Mouse (Mus musculus): ENCODE results near the gene Rims4.

Gene Rims4

DNA sequence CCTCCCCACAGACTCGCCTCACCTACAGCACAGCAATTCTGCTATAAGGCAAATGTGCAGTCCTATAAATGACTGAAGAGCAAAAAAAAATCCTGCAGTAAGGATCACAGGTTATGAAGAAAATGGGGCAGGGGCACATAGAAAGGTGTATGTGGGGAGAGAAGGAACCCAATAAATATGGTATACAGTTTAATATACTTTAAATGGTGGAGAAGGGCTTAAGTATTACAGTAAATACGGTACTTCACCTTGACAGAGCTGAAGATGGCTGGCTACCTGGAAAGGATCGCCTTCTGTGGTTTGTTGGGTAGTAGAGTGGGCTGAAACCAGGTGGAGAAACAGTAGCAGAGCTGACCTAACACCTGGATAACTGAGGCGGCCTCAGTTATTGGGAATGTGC lies 47.2 kb downstream of the Rims4 start:
- no peak for DNase-seq (ENCODE audit: extremely low spot score)

DNA sequence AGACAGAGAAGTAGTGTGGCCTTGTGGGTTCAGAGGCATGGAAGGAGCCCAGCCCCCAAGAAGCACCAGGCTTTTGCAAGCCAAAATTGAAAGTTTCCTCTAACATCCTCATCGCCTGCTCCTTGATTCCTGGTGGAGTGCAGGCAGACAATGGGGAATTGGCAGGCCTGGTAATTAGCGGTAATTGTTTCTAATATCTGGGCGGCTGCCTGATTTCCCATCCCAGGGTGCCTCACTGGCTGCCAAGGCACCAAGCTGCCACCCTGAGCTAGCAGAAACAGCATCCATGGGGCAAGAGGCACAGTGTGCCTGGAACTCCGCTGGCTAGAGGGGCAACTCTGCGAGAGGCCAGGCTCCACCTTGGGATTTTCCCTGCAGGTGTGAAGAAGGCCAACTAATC lies 48.7 kb downstream of the Rims4 start:
- DNase-seq (ENCODE audit: extremely low spot score), result no peak

DNA sequence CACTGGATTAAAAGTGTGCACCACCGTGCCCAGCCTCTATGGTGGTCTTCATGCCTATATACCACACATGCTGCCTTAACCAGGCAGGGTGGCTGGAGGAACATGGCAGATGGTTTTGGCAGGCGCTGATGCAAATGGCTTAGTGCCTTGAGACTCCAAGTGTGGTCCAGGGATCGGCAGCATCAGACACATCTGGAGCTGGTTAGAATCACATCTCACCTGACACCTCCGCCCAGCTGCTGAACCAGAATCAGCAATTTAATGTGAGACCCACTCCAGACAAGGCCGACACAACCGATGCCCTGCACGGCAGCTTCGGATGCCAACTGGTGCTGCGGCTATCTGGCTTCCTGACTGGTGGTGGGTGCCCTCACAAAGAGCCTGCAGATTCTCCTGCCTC lies 52.4 kb downstream of the Rims4 start:
- no peak for DNase-seq (ENCODE audit: extremely low spot score)

DNA sequence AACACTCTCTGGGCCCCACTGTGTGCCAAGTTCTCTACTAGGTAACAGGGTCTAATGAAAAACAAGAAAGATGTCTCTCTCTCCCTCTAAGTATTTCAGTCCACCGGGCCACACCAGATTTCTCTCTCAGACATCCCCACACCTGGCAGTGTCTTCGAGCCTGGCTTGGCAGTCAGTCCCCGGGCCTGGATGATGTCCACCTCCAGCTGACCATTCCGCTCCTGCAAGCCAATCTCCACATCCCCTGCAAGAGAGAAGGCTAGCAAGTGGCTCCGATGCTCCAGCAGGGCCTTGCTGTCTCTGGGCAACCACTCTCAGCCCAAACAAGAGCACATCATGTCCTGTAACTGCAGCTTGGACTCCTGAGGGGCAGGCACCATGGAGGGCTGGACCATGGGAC lies 53.2 kb downstream of the Rims4 start:
- DNase-seq (ENCODE audit: extremely low spot score), result no peak

DNA sequence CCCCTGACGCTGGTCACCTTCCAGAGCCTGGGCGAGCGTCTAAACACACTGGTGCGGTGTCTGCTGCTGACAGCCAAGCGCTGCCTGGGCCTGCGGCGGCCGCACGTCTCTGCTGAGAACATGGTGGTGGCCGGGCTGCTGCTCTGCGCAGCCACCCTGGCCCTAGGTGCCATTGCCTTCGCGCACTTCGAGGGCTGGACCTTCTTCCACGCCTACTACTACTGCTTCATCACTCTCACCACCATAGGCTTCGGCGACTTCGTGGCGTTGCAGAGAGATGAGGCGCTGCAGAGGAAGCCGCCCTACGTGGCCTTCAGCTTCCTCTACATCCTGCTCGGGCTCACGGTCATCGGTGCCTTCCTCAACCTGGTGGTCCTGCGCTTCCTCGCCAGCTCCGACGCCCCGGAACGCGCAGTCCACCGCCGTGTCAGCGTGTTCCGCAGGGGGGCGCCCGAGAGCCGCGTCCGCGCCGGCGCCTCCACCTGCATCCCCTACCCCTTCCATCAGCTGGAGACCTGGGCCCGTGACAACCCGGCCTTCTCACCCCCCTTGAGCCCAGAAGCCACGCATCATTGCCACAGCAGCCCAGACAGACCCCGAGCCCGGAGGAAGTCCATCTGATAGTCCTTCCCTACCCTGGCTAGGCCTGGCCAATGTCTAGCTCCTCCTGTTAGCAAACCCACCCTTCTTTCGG lies 60.1 kb downstream of the Rims4 start:
- peak; percentile 70 for DNase-seq (ENCODE audit: extremely low spot score)

DNA sequence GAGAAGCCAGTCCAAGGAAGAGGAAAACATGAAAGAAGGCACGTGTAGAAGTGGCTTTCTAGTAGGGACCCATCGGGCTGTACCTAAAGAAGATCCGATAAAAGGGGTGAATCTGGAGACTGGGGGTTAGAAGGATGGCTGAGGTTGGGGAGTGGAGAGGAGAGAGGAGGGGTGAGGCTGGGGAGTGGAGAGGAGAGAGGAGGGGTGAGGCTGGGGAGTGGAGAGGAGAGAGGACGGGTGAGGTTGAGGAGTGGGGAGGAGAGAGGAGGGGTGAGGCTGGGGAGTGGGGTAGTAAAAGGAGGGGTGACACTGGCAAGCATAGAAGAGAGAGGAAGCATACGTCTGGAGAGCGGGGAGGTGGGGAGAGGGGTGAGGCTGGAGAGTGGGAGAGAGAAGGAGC lies 61.2 kb downstream of the Rims4 start:
- no peak for DNase-seq (ENCODE audit: extremely low spot score)

DNA sequence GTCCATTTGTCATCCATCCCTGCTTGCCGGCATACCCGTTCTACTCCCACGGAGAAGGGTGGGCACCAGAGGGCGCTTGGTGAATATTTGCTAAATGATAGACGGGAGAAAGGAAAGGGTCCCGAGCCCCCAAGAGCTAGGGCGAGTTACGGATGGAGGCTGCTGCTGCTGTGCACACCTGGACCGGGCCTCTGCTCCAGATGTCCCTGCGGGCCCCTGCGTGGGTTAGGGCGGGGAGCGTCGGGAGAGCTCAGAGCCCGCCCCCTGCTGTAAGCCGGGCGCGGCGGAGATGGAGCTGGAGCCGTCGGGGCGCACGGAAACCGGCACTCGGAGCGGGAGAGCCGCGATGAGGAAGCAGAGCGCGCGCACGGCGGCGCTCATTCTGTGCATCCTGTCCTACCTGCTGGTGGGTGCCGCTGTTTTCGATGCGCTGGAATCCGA lies 65.0 kb downstream of the Rims4 start, which contains the start of gene Kcnk15:
Gene Kcnk15 (plus strand): TSS at position 191 of the 441 bp plus-strand sequence.
- DNase-seq (ENCODE audit: extremely low spot score), result peak; percentile 24

DNA sequence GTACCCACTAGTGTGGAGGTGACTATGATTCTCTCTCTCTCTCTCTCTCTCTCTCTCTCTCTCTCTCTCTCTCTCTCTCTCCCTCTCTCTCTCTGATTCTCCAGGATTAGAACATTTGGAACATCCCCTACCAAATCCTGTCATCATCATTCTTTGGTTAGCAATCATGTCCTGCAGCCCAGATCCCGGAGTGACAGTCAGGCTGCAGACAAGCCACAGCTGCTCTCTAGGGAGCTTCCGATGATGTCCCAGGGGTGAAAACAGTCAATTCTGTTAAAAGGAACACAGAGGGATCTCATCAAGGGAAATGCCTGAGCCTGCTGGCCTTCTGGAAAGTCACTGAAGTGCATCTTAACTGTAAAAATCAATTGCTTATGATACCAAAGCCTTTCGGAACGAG lies 76.4 kb downstream of the Rims4 start:
- no peak for DNase-seq (ENCODE audit: extremely low spot score)

DNA sequence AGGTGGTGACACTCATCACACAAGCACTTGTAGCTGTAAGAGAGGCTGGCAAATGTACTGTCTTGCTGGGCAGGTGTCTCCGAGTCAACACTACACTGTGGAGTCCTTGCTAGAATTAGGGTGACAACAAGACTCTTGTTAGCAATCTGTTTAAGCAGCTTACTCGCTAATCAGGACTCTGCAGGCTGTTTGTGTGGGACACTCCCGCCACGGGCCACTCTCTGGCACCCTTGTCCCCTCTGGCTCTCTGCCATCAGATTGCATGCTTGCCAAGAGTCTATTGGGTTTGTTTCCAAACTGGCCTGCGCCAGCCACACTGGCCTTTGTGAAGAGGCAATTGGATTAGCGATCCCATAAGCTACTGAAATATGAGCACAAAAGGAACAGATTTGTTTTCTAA lies 79.0 kb downstream of the Rims4 start:
- no peak for DNase-seq (ENCODE audit: extremely low spot score)

DNA sequence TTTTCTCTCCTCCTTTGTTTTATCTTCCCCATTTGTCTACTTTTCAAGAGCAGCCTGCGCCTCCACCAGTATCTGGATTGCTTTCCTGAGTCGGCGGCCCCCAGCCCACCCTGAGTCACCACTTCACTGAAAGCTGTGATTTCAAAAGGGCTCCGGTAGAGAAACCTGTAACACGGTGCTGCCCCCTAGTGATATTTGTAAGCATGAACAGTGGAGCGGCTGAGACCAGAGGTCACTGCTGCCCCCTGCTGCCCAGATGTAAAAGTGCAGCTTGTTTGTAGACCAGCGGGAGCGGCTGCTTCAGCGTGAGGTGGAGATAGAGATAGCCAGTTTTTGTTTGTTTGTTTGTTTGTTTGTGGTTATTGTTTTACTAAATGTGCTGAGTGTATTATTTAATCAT lies 80.4 kb downstream of the Rims4 start:
- peak; percentile 72 for DNase-seq (ENCODE audit: extremely low spot score)

DNA sequence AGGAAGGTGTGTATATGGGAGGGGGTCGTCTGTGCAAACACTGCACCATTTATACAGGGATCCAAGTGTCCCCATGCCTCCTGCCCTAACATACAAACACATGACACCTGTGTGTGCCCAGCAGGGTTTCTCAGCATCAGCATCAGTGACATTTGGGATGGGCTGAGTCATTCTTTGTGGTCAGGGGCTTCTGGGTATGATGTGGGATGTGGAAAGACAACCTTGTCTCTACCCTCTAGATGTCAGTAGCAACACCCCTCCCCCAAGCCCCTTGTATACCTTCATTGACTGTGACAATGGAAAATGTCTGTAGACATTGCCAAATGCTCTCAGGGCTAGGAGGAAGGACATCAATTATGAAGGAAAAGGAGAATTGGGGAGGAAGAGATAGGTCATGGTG lies 87.3 kb downstream of the Rims4 start:
- no peak for DNase-seq (ENCODE audit: extremely low spot score)

DNA sequence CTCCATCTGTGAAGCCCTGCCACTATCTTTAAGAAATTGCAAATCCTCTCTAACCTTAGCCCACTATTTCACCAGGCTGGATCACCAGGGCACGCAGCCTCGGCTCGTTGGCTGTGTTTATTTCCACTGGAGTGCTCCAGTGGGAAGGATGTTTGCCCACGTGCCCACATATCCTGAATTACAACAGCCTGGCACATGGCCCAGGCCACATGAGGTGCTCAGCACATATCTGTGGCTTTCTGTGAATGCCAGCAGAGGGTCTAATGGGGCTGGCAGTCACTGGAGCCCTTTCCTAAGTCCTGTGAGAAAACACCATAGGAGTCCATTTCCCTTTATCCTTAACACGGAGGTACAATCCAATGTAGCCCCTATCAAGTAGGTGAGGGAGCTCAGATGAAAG lies 92.0 kb downstream of the Rims4 start:
- DNase-seq (ENCODE audit: extremely low spot score), result no peak

DNA sequence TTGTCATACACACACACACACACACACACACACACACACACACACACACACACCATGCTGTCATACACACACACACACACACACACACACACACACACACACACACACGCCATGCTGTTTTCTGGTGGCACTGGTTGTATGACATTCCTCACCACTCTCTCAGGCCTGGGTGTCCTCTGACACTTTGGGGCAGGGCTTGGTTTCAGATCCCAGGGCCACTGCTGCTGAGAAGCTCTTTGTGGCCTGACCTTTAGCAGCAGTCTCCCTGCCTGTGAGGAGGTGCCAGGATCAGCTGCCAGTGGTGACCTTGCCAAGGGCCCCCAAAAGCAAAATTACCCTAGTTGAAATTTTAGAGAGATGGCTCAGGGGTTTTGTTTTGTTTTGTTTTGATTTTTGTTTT lies 92.6 kb downstream of the Rims4 start:
- no peak for DNase-seq (ENCODE audit: extremely low spot score)

DNA sequence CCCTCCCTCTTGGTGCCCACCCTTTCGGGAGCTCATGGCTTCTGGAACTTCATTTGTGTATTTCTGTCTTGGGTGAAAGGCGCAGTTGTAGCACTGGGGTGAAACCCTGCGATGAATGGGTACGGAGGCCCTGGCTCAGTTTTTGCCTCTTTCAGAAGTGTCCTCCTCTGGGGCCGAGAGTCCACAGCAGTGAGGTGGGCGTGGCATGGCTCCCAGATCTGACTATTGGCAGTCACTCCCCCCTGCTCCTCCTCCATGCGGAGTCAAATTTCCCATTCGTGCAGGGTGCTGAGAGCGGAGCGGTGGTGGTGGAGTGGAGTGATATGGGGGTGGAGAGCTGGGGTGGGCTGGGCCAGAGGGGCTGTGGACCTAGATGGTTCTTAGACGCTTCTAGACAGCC lies 94.7 kb downstream of the Rims4 start:
- peak; percentile 71 for DNase-seq (ENCODE audit: extremely low spot score)

DNA sequence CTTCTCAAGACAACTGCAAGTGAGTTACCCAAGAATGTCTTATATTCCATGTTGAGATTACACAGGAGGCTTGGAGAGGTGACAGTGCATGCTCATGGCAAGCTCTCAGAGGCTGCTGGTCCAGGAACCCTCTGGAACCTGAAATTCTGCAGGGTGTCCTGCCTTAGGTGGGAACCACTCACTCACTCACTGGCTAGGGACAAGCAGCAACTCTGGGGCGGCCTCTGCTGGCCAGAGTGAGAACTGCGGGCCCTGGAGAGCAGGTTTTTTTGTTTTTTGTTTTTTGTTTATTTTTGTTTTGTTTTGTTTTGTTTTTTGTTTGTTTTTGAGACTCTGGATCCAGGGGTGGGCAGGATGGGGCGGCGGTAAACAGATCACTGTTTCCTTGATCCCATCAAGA lies 95.2 kb downstream of the Rims4 start:
- peak; percentile 68 for DNase-seq (ENCODE audit: extremely low spot score)

DNA sequence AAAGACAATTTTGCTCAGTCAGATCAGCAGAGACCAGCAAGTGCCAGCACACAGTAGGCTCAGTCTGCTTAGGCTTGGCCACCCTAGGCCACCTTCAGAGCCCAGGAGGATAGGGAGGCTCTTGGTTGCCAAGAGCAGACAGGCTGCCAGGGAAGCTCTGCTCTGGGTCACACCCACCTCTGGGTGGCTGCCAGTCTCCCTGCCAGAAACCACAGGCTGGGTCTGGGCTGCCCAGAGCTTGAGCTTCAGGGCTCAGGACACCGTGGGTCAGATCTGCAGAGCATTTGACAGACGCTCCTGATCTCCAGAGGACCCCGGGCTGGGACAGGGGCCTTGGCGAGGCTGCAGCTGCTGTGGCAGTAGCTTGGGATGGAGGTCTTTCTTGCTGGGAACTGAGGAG lies 97.9 kb downstream of the Rims4 start, which contains the start of gene Ccn5:
Gene Ccn5 (plus strand): TSS at position 255 of the 400 bp plus-strand sequence.
- no peak for DNase-seq (ENCODE audit: extremely low spot score)

DNA sequence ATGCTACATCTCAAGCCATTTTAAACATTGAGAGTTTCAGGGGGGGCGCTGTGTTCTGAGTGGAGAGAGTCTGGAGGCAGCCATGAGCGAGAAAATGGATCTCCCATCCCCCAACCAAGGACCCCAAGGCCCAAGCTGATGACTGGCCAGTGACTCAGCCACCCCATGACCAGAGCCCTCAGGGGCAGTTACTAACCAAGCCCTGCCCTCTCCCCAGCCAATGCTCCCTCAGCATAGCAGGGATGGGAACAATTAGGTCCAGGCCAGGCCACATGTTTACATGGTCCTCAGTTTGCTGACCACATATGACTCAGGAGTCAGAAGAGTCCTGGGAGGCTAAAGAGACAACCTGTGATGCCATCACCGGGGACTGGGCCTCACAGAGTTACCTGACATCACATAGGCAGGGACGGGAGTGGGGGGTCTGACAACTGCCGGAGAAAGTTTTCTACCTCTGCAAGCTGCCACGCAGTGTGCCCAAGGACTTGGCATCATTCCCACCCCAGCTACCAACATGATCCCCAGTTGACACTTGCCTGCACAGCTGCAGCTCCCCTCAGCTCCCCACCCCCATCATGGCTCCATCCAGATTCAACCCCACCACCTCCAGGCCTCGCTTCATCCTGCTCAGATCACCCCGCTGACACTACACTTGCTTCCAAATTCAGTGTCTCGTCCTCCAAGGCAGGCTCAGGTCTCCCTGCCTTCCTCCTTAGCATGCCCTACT lies 103.6 kb downstream of the Rims4 start:
- no peak for DNase-seq (ENCODE audit: extremely low spot score)

DNA sequence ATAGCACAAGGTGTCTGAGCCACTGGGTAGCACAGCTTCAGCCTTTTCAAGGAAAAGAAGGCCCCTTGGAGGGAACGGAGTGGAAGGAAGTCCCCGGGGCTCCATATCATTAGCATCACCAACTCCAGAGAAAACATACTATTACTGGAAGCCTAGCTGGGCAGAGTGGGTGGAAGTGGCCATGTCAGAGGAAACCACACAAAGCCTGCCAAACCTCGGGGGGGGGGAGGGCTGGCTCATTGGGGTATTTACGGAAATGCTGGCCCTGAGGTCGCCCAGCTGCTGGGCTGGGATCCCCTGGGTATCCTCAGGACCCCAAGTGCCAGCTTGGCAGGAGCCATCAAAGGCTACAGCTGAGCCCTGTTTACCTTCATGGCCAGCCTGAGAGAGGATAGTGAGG lies 105.4 kb downstream of the Rims4 start:
- DNase-seq (ENCODE audit: extremely low spot score), result no peak

Measured in embryo, embryonic 9.5 days (tissue).